Mouse (Mus musculus): ENCODE measurements around the gene Spta1. TPM values are rescaled to one million over a fixed set of nuclear protein-coding genes. Genes with fewer than 3 reads are reported as not detected.

Spta1 gene
- polyA plus RNA-seq, 1 experiment from 2014 or later, result 6.8 TPM

DNA sequence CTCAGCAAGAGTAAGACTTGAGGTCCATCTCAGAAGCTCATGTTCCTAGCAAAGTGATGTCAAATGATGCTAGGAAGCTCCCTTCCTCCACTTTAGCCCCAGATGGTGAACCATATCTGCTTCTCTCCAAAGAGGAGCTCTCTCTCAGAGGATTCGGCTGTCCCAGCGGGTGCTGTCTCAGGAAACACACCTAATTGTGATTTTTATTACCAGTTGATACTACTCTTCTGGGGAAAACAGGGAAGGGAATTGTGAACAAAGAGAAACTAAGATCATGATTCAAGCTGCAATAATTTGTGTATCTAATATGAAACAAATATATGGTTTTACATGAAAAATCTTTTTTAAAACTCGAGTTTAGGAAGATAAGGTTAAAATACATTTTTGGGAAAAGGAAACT, 79.4 kb downstream of the Spta1 start, which contains the start of gene Olfr419:
Olfr419 (minus strand) TSS at position 101 of the 400 bp plus-strand sequence.
- Histone ChIP-seq H3K4me3 (no peak within 1 kb of the TSS), H3K4me2 (no peak within 1 kb of the TSS), H3K27me3 (replicated peaks) (no peaks in the 10 kb centered on the region), H3K36me3 (no peaks in the 10 kb centered on the region), H3K9me3 (replicated peaks) (no peaks in the 10 kb centered on the region), H3K4me1 (replicated peaks) (no peaks in the 10 kb centered on the region), H3K9ac (no peak within 1 kb of the TSS), H3K27ac (ENCODE audit: poor library complexity, severe bottlenecking) (no peak within 1 kb of the TSS)
- 76% methylated on average over 3 of the region's 3 CpGs for WGBS
- no peak for ATAC-seq (ENCODE audit: insufficient number of reproducible peaks, low FRiP score)

DNA sequence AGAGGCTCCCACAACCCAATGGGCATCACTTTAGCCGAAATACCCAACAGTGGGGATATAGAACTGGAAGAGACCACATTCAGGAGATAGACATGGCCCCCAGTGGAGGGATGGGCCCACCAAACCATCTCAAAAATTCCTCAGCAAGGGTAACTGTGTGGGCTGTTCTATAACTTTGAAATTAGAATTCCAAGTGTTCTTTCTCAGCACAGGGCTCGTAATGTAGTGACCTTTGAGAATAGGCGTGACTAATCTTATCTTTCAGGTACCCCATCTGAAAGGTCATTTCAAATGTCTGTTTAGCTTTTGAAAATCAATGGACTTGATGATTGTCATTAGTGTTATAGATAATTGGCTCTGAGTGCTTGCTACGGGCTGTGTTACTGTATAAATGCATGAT, 95.2 kb downstream of the Spta1 start:
- ATAC-seq (ENCODE audit: insufficient number of reproducible peaks, low FRiP score), result no peak
- Histone ChIP-seq H3K27me3 (replicated peaks) (no peaks in the 10 kb centered on the region), H3K9me3 (replicated peaks) (no peaks in the 10 kb centered on the region), H3K4me1 (replicated peaks) (no peaks in the 10 kb centered on the region), H3K4me3 (no peak overlapping the region), H3K27ac (ENCODE audit: poor library complexity, severe bottlenecking) (no peak overlapping the region), H3K9ac (no peak overlapping the region), H3K4me2 (no peak overlapping the region), H3K36me3 (no peaks in the 10 kb centered on the region)
- 77% methylated on average over 4 of the region's 4 CpGs for WGBS

DNA sequence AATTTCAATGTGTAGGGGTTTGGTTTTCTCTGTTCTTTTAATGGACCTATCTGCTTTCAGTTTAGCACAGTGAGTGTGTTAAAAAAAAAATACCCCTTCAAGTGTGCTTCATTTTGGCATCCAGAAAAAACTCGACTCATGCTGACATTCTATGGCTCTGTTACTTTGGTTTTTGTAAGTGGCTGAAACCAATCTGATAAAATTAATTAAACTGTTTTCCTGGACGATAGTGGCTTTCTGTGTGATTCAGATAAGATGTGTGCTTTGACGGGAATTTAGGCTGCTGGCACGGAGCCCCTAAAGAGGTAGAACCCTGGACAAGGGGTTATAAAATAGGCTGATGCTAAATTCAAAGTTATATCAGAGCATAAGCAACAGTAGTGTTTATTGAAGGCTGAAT, 96.6 kb downstream of the Spta1 start:
- no peaks in the 10 kb centered on the region for H3K9me3 ChIP-seq (replicated peaks)
- no peaks in the 10 kb centered on the region for H3K4me1 ChIP-seq (replicated peaks)
- H3K27me3 ChIP-seq (replicated peaks), result no peaks in the 10 kb centered on the region
- H3K9ac ChIP-seq, result no peak overlapping the region
- H3K4me2 ChIP-seq, result no peak overlapping the region
- H3K36me3 ChIP-seq, result no peaks in the 10 kb centered on the region
- H3K27ac ChIP-seq (ENCODE audit: poor library complexity, severe bottlenecking), result no peak overlapping the region
- ATAC-seq (ENCODE audit: insufficient number of reproducible peaks, low FRiP score), result no peak
- 50% methylated on average over 4 of the region's 4 CpGs for WGBS
- H3K4me3 ChIP-seq, result no peak overlapping the region

DNA sequence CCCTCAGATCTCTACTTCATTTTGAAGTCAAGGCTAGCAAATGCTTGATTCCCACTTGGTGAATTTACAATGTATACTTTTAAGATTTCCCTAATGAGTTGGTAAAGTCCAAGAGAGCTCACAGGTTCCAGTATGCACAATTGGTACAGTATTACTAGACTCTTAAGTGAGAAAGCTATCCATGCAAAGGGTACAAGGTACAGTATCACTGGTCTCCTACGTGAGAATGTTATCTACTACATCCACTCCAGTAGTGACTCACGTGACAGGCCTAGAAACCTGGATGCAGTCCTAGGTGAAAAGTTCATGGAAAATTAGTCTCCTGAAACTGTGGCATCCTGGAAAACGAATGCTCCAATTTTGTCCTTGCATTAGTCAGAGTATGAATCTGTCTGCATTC, 98.1 kb downstream of the Spta1 start:
- Histone ChIP-seq H3K4me1 (replicated peaks) (no peaks in the 10 kb centered on the region), H3K27ac (ENCODE audit: poor library complexity, severe bottlenecking) (no peak overlapping the region), H3K4me3 (no peak overlapping the region), H3K27me3 (replicated peaks) (no peaks in the 10 kb centered on the region), H3K4me2 (no peak overlapping the region), H3K36me3 (no peaks in the 10 kb centered on the region), H3K9me3 (replicated peaks) (no peaks in the 10 kb centered on the region), H3K9ac (no peak overlapping the region)
- WGBS, result 67% methylated on average over 3 of the region's 3 CpGs
- no peak for ATAC-seq (ENCODE audit: insufficient number of reproducible peaks, low FRiP score)

Other genes starting within 250 kb of the Spta1 start
- 3.3 and 4.1 TPM in 2 replicates for gene Mndal, start 230.3 kb upstream of the Spta1 start, polyA plus RNA-seq (2016; fragmentation: Nextera tagmentation; extraction: Ambion mirVana)
- gene Ifi203, start 230.1 kb upstream of the Spta1 start, polyA plus RNA-seq (2016; fragmentation: Nextera tagmentation; extraction: Ambion mirVana), result 0.18 and 0.35 TPM in 2 replicates
- not detected in 2 replicates for gene Ifi202b, start 190.0 kb upstream of the Spta1 start, polyA plus RNA-seq (2016; fragmentation: Nextera tagmentation; extraction: Ambion mirVana)
- 2.4 and 2.9 TPM in 2 replicates for gene Ifi205, start 141.0 kb upstream of the Spta1 start, polyA plus RNA-seq (2016; fragmentation: Nextera tagmentation; extraction: Ambion mirVana)
- 0.05 TPM in 1 of 2 replicates, not detected in the other for gene Olfr433, start 132.1 kb upstream of the Spta1 start, polyA plus RNA-seq (2016; fragmentation: Nextera tagmentation; extraction: Ambion mirVana)
- not detected in 2 replicates for gene Olfr432, start 123.6 kb upstream of the Spta1 start, polyA plus RNA-seq (2016; fragmentation: Nextera tagmentation; extraction: Ambion mirVana)
- not detected in 2 replicates for gene Olfr430, start 106.2 kb upstream of the Spta1 start, polyA plus RNA-seq (2016; fragmentation: Nextera tagmentation; extraction: Ambion mirVana)
- gene Olfr429, start 88.4 kb upstream of the Spta1 start, polyA plus RNA-seq (2016; fragmentation: Nextera tagmentation; extraction: Ambion mirVana), result not detected in 2 replicates
- gene Olfr427, start 75.9 kb upstream of the Spta1 start, polyA plus RNA-seq (2016; fragmentation: Nextera tagmentation; extraction: Ambion mirVana), result not detected in 2 replicates
- not detected in 2 replicates for gene Olfr231, start 51.6 kb upstream of the Spta1 start, polyA plus RNA-seq (2016; fragmentation: Nextera tagmentation; extraction: Ambion mirVana)
- not detected in 2 replicates for gene Olfr424, start 41.3 kb upstream of the Spta1 start, polyA plus RNA-seq (2016; fragmentation: Nextera tagmentation; extraction: Ambion mirVana)
- not detected in 2 replicates for gene Olfr420, start 17.1 kb upstream of the Spta1 start, polyA plus RNA-seq (2016; fragmentation: Nextera tagmentation; extraction: Ambion mirVana)
- gene Olfr419, start 79.3 kb downstream of the Spta1 start, polyA plus RNA-seq (2016; fragmentation: Nextera tagmentation; extraction: Ambion mirVana), result not detected in 2 replicates
- gene Mptx1, start 157.7 kb downstream of the Spta1 start, polyA plus RNA-seq (2016; fragmentation: Nextera tagmentation; extraction: Ambion mirVana), result not detected in 2 replicates
- not detected in 2 replicates for gene Olfr417, start 192.3 kb downstream of the Spta1 start, polyA plus RNA-seq (2016; fragmentation: Nextera tagmentation; extraction: Ambion mirVana)
- gene Olfr248, start 218.3 kb downstream of the Spta1 start, polyA plus RNA-seq (2016; fragmentation: Nextera tagmentation; extraction: Ambion mirVana), result not detected in 2 replicates

All from heart, embryonic 12.5 days (tissue).